Mouse (Mus musculus): ENCODE measurements at regions not wholly inside any gene's neighbourhood (a gene's known extent, or its start where the extent isn't known, plus 50 kb on each side); places are given as distances from the start of the nearest gene placed in this dataset.

DNA sequence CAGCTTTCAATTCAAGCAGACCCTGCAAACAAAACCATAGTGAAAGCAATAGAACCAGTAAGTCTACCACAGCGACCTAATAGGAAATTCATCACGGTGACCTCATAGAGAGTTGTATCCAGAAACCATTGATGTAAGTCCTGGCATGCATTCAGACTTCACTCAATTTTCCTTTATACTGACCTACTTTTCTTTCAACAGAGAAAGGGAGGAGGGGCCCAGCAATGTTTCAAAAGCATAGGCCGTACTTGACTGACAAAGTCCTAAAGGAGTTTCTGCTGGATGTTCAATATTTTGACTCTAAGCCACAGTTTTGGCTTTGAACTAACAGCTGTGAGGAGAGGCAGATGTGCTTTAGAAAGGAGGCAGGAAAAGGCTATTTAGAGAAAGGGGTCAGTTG is 88.4 kb downstream of the AI593442 start:
- DNase-seq (ENCODE audit: low read depth, low spot score) = no peak

DNA sequence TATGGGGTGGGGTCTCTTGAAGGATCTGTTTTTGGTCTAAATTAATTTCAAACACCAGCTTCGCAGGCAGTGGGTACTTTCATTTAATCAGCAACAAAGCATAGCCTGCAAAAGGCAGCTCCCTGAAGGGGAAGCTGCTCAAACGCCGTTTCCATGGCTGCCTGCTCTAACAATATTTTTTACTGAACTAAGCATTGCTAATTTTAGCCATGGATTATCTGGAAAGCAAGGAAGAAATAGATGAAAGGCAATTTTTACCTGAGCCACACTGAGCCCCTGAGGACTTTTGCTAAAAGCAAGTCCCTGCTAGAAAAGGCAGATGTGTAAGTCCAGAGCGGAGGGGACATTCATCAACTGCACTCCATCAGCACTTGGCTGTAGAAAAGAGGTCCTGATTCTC is 105.5 kb downstream of the AI593442 start:
- DNase-seq (ENCODE audit: low read depth, low spot score) = no peak

DNA sequence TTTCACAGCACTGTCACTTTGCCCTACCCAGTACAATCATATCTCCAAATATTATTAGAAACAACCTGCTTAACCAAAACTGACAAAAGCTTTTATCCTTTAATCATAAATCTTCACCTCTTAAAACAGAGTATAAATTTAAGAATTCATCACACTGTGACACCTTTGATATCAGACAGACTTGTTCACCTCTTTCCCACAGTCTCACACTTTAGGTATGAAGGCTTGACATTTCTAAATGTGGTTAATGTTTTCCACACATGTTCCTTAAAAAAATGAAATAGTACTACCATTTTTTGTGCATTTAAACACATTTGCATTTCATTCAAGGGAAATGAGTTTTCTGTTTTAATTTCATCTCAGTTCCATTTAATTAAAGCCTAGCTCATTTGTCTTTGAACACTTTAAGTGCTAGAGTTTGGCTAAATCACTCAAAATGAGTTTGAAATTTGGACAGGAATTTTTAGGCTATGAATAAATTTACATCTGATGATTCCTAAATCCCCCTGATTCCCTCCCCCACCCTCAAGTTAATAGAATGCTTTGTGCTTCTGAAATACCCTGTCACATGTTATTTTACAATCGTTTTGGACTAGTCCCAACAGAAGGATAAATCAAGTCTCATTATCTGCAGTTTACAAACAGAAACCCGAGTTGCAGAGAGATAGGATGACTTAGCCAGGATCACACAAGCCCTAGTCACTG is 127.9 kb downstream of the AI593442 start:
- DNase-seq (ENCODE audit: low read depth, low spot score) = no peak

DNA sequence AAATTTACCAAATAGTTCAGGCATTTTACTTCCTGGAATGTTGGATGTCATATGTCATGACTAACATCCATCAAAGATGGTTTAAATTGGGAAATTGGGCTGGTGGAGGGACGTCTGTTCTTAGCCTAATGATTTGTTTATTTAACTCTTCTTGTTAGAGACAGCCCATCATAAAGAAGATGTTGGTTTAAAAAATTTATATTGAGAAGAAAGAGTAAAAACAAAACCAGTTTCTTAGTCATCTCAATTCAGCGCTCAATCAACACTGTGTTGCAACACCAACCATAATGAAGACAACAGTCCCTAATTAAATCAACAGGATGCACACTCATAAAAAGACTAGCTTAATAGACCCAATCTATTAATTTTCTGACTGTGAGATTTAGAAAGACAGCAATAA is 133.5 kb downstream of the AI593442 start:
- DNase-seq (ENCODE audit: low read depth, low spot score) = no peak

DNA sequence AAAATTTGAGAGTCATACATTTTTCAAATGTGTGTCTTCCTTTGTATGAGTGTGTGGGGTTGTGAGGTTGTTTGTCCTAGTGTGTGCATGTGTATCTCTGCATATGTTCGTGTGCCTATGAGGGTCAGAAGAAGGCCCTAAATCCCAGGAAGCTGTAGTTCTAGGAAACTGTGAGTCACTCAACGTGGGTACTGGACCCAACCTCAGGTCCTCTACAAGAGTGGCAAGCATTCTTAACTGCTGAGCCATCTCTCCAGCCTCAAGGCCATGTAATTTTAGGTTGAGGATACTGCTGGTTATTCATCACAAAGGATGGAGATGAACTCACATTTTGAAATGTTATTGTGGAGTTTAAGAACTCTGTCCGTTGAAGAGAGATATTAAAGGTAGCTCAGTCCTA is 140.5 kb downstream of the AI593442 start:
- DNase-seq (ENCODE audit: low read depth, low spot score) = no peak

DNA sequence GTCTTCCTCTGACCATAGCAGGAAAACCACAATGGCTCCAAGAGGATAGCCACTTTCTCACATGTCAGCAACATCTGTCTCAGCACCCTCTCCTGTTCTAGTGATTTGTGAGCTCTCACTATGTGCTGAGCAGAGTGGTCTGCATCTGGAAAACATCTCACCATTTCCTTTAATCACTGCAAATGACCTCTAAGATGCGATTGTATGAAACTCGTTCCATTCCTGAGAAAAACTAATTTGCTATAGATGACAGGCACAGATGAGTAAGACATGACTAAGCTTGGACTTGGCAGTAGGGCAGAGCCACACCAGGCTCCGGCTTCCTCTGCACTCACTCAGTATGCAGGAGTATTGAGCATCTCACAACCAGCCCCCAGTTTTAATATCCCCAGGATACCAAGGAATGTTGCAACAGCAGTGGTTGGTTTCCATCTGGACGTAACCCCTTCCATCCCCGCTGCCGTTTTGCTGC is 150.1 kb downstream of the AI593442 start:
- no peak for DNase-seq (ENCODE audit: low read depth, low spot score)

DNA sequence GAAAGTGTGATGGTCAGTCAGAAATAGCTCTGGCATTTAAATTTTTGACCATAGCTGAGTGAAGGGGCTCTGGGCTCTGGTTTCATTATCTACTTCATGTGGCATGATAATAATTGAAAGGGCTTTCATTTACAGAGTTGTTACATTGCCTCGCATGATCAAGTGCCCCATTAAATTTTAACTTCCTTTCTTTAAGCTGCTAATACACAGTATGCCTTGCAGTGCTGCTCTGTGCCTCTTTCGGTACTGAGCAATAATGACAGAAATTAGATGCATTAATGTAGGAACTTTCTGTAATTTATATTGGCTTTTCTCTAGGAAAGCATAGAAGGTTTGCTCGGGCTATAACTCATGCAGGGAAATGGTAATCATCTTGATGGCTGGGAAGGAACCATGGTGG is 179.1 kb downstream of the AI593442 start:
- no peak for DNase-seq (ENCODE audit: low read depth, low spot score)

DNA sequence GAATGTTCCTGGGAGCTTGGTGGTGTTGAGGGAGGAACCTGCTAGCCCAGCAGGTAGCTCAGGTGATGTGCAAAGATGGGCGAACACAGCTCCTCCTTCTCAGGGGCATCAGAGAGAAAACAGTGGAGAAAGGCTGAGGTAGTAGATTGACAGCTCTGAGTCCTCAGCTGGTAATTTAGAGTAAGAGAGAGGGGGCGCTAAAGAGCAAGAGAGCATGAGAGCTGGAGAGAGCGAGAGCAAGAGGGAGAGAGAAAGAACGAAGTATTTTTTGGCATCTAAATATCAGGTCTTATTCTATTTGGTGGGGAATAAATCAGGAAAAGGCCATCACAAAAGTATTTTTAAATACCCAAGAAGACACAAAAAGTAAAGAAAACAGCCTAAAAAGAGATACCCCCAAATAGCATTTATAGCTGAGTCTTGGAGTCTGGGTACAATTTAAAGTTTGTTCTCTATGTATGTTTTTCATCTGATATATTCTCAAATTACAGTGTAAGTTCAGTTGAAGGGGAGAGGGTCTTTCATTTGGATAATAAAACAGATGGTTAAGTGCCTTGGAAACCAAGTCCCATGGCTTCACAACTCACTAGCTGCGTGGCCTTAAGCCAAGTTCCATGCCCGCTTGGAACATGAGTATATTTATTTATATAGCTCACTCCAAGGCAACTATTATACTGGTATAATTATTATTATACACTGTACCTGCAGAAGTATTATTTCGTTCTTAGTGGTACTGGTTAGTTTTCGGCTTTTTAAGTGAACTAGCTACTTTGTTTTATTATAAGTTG is 183.9 kb downstream of the AI593442 start:
- DNase-seq (ENCODE audit: low read depth, low spot score) = no peak

DNA sequence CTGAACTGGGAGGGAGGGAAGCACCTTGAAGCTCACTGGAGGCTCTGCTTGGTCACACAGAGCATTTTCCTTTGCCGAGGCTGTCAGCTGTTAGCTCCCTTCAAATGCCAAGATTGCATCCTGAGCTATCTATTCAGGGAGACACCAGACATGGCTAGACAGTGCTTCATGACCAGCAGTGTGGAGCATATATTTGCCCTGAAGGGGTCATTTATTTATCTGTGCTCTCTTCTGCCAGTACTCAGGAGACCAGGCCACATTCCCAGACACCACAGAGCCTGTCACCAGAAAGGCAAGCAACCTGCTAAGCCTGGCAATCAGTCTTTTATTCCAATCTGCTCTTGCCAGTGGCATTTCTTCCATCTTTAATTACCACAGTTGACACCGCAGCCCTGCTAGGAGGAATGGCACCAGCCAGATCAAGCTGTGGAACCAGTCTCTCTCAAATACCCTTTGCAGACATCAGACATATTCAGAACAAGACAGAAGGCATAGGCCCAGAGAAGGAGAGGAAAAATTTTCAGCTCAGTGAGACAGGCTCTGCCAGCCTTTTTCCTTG is 186.6 kb downstream of the AI593442 start:
- no peak for DNase-seq (ENCODE audit: low read depth, low spot score)

DNA sequence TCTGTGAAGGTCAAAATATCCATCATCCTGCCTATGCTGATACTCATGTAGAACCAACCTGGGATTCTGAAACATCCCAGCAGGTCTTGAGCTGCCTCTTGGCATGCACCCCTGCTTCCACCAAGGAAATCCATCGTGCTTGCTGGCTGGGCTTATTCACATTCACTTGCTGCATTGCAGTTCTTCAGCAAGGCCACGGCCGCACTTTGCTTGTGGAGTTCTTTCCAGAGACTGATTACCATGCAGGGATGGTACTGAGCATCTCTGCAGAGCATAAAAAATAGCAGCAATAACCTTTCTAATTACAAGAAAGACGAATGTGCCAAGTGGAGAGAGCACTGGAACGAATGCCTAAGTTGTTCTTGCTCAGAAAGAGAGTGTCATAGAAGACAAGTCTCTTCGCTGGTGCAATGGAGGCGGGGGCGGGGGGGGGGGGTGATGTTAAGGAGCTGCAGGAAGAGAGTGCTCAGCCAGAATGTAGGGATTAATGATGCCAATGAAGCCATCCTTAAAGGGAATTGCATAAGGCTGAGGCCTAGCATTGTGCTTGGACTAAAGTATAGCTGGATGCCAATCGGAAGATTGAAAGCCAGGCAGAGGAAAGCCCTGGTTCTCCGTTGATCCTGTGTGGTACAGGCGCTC is 205.9 kb downstream of the AI593442 start:
- no peak for DNase-seq (ENCODE audit: low read depth, low spot score)

DNA sequence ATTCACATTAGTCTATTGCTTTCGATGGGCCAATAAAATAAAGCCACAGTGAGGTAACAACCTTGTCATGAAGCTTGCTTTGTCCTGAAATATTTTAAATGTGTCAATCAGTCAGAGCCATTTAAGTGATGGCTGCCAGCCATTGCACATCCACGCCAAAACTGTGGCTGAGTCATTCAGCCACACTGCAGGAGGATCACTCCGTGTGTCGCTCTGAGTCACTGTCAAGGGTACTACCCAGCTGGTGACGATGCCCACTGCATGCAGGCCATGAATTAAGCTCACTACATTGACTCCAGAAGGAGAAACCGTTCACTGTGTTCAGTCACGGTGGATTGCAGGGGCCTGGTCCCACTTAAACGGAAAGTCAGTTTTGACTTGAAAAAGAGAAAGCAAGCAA is 206.7 kb downstream of the AI593442 start:
- no peak for DNase-seq (ENCODE audit: low read depth, low spot score)

DNA sequence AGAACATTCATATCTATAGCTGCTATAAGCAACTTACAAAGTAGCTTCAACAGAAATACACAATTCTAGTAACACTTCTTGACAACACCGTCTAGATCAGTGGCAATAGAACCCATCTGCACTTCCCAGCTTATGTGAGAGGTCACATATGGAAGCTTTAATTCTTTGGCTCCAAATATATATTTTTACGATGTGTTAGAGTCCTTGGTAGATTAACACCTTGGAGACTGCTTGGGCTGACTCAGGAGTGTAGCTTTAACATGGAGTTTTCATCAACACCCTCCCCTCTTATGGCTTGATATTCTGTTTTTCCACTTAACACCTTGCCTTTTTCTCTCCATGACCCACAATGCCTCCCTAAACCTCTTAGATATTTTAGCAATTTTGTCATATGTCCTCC is 221.1 kb downstream of the AI593442 start:
- no peak for DNase-seq (ENCODE audit: low read depth, low spot score)

DNA sequence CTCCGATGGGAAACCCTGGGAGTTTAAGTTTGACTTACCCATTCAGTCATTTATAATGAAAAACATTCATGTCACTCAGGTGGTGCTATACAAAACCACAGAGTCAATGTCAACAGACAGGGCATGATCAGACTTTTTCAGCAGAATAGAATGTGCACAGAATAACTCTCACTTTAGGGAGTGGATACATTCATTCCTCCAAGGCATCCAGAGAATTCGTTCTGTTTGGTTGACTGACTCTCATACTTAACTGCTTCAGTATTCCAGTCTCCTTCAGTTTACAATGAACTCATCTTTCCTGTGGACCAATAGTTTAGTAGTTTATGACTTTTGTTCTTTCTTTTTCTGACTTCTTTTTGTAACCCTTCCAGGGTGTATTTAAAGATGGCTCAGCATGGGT is 225.1 kb downstream of the AI593442 start:
- DNase-seq (ENCODE audit: low read depth, low spot score) = no peak

DNA sequence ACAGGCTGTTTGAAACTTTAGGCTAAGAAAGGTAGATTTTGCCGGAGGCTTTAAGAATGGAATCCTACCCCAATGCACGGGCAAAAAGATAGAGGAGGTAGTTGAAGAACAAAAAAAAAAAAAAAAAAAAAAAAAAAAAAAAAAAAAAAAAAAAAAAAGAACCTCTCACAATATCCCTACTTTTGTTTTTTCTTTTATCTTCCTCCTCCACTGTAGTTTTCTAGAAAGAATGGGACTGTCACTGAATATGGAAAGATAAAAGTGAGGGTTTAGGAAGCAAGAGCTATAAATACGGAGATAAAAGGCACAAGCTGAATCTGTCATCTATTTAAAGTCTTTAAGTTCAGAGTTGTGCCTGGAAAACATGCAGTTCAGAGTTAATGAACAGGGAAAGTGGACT is 227.8 kb downstream of the AI593442 start:
- no peak for DNase-seq (ENCODE audit: low read depth, low spot score)

DNA sequence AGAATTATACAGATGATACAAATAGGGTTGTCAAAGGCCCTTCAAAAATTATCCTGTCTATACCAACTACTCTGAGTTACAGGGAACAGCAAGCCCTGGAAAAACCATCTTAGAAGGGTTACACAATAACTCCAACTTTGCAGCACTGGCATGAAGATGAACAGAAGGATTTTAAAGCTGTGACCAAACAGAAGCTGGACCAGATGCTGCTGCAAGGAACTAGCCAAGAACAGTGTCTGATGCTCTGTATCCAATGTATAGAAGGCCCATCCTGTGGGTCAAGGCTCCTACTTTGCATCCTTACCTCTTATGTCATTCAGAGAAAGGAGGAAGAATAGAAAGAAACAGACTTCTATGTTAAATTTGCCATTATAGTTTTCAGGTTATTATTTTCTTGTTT is 231.3 kb downstream of the AI593442 start:
- no peak for DNase-seq (ENCODE audit: low read depth, low spot score)

DNA sequence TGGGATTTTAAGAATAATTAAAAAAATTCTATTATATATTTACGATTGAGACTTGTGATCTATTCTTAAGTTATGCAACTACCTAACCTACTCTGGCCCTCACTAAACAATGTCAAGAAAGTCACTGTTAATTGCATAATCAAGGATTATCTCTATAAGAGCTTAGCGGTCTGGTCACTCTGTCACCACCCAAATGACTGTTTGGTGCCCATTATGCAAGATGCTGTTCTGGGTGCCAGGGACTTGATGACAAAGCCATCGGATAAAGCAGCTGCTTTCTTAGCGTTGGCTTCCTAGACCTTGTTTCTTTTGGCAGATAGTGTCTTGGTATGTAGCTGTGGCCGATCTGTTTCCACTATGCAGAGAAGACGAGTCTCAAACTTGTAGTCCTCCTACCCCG is 236.4 kb downstream of the AI593442 start:
- no peak for DNase-seq (ENCODE audit: low read depth, low spot score)

DNA sequence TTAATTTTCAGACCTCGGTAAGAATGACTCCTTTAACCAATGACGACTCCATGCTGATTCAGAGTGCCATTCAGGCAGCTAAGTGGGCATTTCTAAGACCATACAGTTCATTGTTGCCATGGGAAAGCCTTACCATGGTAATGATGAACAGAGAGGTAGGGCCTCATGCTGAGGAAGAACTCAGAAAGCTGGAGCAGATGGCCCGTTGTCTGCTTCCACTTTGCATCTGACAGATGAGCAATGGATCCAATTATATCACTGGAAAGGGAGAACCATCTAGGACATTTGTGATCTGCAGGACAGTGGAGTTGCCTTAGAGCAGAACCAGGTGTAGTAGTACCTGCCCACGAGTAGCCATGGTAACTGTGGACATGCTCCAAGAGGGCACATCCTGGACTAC is 245.4 kb downstream of the AI593442 start:
- DNase-seq (ENCODE audit: low read depth, low spot score) = no peak

DNA sequence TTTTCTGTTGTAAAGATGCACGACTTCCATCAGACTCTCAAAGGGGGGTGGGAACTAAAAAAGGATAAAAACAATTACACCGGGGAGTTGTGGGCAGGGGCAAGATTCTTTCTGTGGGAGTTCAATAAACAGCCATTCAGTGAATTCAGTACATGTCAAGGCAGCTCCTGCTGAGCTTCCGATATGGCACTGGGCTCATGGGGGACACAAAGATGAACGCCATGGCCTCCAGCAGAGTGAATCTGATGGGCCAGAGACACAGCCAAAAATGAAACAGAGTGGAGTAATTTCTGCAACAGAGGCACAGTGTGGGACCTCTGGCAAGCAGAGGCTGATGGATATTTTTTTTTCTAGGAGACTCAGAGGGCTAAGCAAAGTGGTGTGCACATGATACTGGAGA is 254.2 kb downstream of the AI593442 start:
- no peak for DNase-seq (ENCODE audit: low read depth, low spot score)

DNA sequence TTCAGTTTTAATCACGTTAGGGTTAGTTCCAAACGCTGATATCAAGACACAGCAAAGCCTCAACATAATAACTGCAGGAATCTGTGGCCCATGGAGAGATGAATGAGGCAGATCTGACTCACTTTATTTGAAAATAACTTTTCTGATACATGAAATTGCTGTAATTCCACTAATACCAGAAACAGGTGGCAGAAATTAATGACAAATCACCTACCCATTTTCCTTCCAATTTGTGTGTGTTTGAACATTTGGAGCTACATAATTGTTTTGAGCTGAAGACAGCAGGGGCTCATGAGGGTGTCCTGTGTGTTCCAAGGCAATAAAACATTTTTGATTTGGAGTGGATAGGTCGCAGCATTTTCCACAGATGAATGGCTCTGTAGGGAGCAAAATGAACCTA is 254.2 kb upstream of the Zc3h12c start:
- DNase-seq (ENCODE audit: low read depth, low spot score) = no peak

DNA sequence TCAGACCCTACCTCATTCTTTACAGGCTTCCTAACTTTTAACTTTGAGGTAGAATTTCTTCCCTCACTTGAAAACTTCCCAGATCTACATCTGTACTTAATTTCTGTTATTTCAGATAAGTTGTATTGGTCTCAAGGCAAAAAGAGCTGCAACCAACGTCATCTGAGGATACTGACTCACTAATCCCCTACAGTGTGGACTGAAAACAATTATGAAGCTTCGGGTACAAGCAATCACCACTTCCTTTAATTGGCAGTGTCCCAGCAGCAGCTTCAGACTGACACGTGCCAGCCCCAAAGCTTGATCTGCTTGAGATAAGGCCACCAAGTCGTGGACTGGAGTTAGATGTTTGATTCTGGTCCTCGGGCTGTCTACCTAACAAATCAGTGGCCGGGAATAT is 247.3 kb upstream of the Zc3h12c start:
- DNase-seq (ENCODE audit: low read depth, low spot score) = no peak

DNA sequence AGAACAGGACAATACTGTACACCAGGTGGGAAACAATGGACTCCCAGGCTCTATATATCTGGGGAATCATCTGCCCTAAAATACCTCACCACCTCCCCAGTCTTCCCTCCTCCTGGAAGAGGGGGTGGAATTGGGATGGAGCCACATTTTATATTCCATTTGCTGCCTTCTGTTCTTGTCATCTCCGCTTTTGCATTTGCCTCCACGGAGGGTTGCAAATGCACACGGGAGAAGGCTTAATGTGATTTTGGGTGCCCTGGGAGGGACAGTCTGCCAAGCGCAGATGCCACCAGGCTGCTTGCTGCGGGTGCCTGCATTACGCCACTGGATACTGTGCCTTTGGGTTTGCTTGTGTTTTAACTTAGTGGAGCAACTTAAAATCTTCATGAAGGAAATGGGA is 239.5 kb upstream of the Zc3h12c start:
- DNase-seq (ENCODE audit: low read depth, low spot score) = no peak

DNA sequence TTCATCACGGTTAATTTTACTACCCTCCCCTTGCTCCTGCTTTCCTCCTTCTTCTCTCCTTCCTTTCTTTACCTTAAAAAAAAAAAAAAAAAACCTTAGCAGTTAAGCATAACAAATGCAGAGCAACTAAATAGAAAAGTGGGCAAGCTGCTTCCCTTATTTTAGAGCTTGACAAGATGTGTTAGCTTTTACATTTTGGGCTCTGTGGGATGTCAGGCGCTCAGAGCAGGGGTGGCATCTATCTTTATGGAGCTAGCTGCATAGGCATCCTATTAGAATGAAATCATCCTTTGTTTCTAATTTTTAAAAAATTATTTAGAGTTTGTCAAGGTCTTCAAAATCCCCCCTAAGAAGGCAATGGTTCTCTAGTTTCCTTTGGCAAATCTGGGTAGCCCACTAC is 234.1 kb upstream of the Zc3h12c start:
- DNase-seq (ENCODE audit: low read depth, low spot score) = no peak

DNA sequence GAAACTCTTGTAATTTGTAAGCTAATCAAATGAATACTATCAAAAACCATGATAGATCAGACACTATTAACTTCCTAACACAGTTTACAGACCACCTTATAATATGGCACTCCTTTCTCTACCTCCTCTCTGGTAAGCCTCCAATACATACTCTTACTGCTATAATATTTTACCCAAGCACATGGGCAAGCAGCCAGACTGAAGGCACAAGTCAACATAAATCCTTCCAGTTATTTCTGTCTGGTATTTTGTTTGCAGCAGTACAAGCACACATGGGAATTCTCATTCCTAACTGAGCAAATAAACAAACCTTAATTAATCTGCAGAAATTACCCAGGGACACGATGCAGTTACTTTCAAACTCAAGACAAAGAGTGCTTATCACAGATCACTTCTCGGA is 210.7 kb upstream of the Zc3h12c start:
- no peak for DNase-seq (ENCODE audit: low read depth, low spot score)
